Mouse (Mus musculus): ENCODE measurements around the gene Megf6. TPM values are rescaled to one million over a fixed set of nuclear protein-coding genes. Genes with fewer than 3 reads are reported as not detected.

The Megf6 gene
- polyA plus RNA-seq, 1 experiment from 2014 or later, result 25.2 TPM

GRCm38 (mm10) chr4:154273000-154273399 lies 102.5 kb downstream of the Megf6 start:
- Histone ChIP-seq H3K9me3 (replicated peaks; ENCODE audit: control insufficient read depth, low read length) (no peaks in the 10 kb centered on the region), H3K27ac (ENCODE audit: low read length) (no peak overlapping the region), H3K4me2 (ENCODE audit: low read depth, low read length) (no peak overlapping the region), H3K4me1 (ENCODE audit: control insufficient read depth, insufficient read depth, low read length) (peaks cover 12% of the 10 kb centered on the region; the same call in 1 of the 2 replicates), H3K9ac (ENCODE audit: low read length) (no peak overlapping the region), H3K27me3 (ENCODE audit: control insufficient read depth, insufficient read depth, low read length) (no peaks in the 10 kb centered on the region), H3K36me3 (ENCODE audit: control insufficient read depth, insufficient read depth, low read length) (no peaks in the 10 kb centered on the region), H3K4me3 (replicated peaks; ENCODE audit: low read length) (no peak overlapping the region)
- no peak for ATAC-seq (ENCODE audit: insufficient read depth, low FRiP score)
- WGBS, result 47% methylated on average over 3 of the region's 3 CpGs

DNA sequence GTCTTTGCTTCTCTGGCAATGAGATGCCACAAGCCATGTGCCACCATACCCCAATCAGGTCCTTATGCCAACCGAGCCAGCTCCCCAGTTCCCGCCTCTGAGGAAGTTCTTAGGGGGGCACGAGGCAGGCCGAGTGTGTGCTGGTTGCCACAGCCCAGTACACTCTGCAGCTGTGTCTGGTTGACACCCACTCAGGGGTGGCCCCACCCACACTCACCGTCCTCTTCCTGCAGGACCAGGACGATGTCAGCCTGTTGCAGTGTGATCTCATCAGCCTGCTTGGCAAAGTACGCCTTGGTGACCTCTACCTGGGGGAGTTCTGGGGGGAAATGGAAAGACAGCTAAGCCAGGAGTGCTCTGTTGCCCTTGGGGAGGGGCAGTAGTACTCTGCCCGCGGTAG lies 109.0 kb downstream of the Megf6 start:
- no peak overlapping the region for H3K9ac ChIP-seq (ENCODE audit: low read length)
- WGBS, result 61% methylated on average over 9 of the region's 9 CpGs
- no peaks in the 10 kb centered on the region for H3K4me1 ChIP-seq (ENCODE audit: control insufficient read depth, insufficient read depth, low read length)
- no peak for ATAC-seq (ENCODE audit: insufficient read depth, low FRiP score)
- H3K4me2 ChIP-seq (ENCODE audit: low read depth, low read length), result no peak overlapping the region
- no peaks in the 10 kb centered on the region for H3K9me3 ChIP-seq (replicated peaks; ENCODE audit: control insufficient read depth, low read length)
- no peaks in the 10 kb centered on the region for H3K36me3 ChIP-seq (ENCODE audit: control insufficient read depth, insufficient read depth, low read length)
- no peak overlapping the region for H3K4me3 ChIP-seq (replicated peaks; ENCODE audit: low read length)
- H3K27me3 ChIP-seq (ENCODE audit: control insufficient read depth, insufficient read depth, low read length), result no peaks in the 10 kb centered on the region
- H3K27ac ChIP-seq (ENCODE audit: low read length), result no peak overlapping the region

GRCm38 (mm10) chr4:154283671-154284070 lies 113.1 kb downstream of the Megf6 start:
- H3K4me3 ChIP-seq (replicated peaks; ENCODE audit: low read length), result no peak overlapping the region
- no peak overlapping the region for H3K27ac ChIP-seq (ENCODE audit: low read length)
- H3K4me1 ChIP-seq (ENCODE audit: control insufficient read depth, insufficient read depth, low read length), result no peaks in the 10 kb centered on the region
- no peak overlapping the region for H3K4me2 ChIP-seq (ENCODE audit: low read depth, low read length)
- H3K9me3 ChIP-seq (replicated peaks; ENCODE audit: control insufficient read depth, low read length), result no peaks in the 10 kb centered on the region
- H3K9ac ChIP-seq (ENCODE audit: low read length), result no peak overlapping the region
- no peaks in the 10 kb centered on the region for H3K36me3 ChIP-seq (ENCODE audit: control insufficient read depth, insufficient read depth, low read length)
- no peak for ATAC-seq (ENCODE audit: insufficient read depth, low FRiP score)
- 70% methylated on average over 7 of the region's 7 CpGs for WGBS
- no peaks in the 10 kb centered on the region for H3K27me3 ChIP-seq (ENCODE audit: control insufficient read depth, insufficient read depth, low read length)

- H3K9me3 ChIP-seq (replicated peaks; ENCODE audit: control insufficient read depth, low read length), result no peaks in the 10 kb centered on the region
- peak overlapping the region; percentile 24 for H3K4me2 ChIP-seq (ENCODE audit: low read depth, low read length)
- no peaks in the 10 kb centered on the region for H3K36me3 ChIP-seq (ENCODE audit: control insufficient read depth, insufficient read depth, low read length)
- ATAC-seq (ENCODE audit: insufficient read depth, low FRiP score), result peak; percentile 61
- peaks cover 28% of the 10 kb centered on the region for H3K4me1 ChIP-seq (ENCODE audit: control insufficient read depth, insufficient read depth, low read length)
- 31% methylated on average over 4 of the region's 4 CpGs for WGBS
- H3K27me3 ChIP-seq (ENCODE audit: control insufficient read depth, insufficient read depth, low read length), result no peaks in the 10 kb centered on the region
- peak overlapping the region; percentile 52 for H3K9ac ChIP-seq (ENCODE audit: low read length)
- peak overlapping the region; percentile 90 for H3K27ac ChIP-seq (ENCODE audit: low read length)
- no peak overlapping the region for H3K4me3 ChIP-seq (replicated peaks; ENCODE audit: low read length)
Observed at GRCm38 (mm10) chr4:154293735-154294201, 123.2 kb downstream of the Megf6 start.

GRCm38 (mm10) chr4:154294262-154294731 lies 123.8 kb downstream of the Megf6 start:
- peak; percentile 89 for ATAC-seq (ENCODE audit: insufficient read depth, low FRiP score)
- Histone ChIP-seq H3K9ac (ENCODE audit: low read length) (peak overlapping the region; percentile 58), H3K27me3 (ENCODE audit: control insufficient read depth, insufficient read depth, low read length) (peaks cover under 1% of the 10 kb centered on the region; the same call in 1 of the 2 replicates), H3K4me2 (ENCODE audit: low read depth, low read length) (peak overlapping the region; percentile 27; the same call in 1 of the 2 replicates), H3K27ac (ENCODE audit: low read length) (peak overlapping the region; percentile 90), H3K4me1 (ENCODE audit: control insufficient read depth, insufficient read depth, low read length) (peaks cover 28% of the 10 kb centered on the region), H3K9me3 (replicated peaks; ENCODE audit: control insufficient read depth, low read length) (no peaks in the 10 kb centered on the region), H3K36me3 (ENCODE audit: control insufficient read depth, insufficient read depth, low read length) (no peaks in the 10 kb centered on the region), H3K4me3 (replicated peaks; ENCODE audit: low read length) (no peak overlapping the region)
- 30% methylated on average over 8 of the region's 8 CpGs for WGBS

DNA sequence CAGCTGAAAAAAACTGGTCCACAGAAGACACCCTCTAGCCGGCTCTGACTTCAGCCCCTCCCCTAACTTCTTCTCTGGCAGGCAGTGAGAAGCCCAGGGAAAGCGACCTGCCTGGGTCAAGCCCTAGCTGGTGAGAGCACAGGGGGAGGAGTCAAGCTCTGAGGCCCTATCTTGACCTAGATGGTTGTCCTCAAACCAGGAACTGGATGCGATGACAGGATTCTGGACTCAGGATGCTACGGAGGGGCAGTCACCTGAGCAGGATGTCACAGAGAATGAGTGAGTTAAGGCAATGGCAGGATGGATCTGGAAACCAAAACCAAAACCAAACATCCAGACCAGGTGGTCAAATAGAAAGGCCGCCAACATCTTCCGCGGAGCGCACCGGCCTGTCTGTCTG lies 127.2 kb downstream of the Megf6 start:
- H3K27me3 ChIP-seq (ENCODE audit: control insufficient read depth, insufficient read depth, low read length), result peaks cover 10% of the 10 kb centered on the region; the same call in 1 of the 2 replicates
- 26% methylated on average over 9 of the region's 9 CpGs for WGBS
- H3K27ac ChIP-seq (ENCODE audit: low read length), result peak overlapping the region; percentile 87
- no peaks in the 10 kb centered on the region for H3K9me3 ChIP-seq (replicated peaks; ENCODE audit: control insufficient read depth, low read length)
- H3K36me3 ChIP-seq (ENCODE audit: control insufficient read depth, insufficient read depth, low read length), result no peaks in the 10 kb centered on the region
- peaks cover 33% of the 10 kb centered on the region for H3K4me1 ChIP-seq (ENCODE audit: control insufficient read depth, insufficient read depth, low read length)
- H3K4me3 ChIP-seq (replicated peaks; ENCODE audit: low read length), result peak overlapping the region; percentile 57
- peak overlapping the region; percentile 82 for H3K4me2 ChIP-seq (ENCODE audit: low read depth, low read length)
- ATAC-seq (ENCODE audit: insufficient read depth, low FRiP score), result peak; percentile 19; the same call in 1 of the 2 replicates
- H3K9ac ChIP-seq (ENCODE audit: low read length), result peak overlapping the region; percentile 34; the same call in 1 of the 2 replicates

DNA sequence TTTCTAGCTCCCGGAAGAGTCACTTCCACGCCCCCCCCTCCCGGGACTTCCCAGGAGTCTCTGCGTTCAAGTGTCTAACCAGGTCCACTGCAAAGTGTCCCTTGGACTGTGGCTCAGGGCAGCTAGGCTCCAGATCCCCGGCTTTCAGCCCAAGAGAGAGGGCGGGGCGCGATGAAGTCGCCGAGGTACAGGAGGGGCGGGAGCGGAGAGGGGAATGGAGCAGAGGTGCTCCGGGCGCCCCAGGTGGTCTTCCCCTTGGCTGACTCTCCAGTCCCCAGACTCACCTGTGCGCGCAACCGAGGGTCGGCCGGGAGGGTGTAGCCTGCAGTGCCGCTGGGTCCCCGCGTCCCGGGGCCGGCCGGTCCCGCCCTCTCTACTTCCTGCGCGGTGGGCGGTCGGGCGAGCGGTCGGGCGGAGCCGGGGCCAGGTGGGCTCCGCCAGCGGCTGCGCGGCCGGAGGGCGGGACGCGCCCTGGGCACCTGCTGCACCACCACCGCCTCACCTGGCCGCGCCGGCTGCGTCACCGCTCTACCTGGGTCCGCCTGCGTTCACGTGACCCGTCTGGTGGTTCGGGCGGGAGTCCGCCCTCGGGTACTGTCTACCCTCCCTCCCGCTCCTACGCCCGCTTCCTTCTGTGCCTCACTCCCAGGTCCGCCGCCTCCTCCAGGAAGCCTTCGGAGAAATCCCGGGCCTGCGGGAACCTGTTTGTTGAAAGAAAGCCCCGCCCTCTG lies 129.2 kb downstream of the Megf6 start:
- ATAC-seq (ENCODE audit: insufficient read depth, low FRiP score), result peak; percentile 91
- peak overlapping the region; percentile 76 for H3K9ac ChIP-seq (ENCODE audit: low read length)
- peak overlapping the region; percentile 82 for H3K4me2 ChIP-seq (ENCODE audit: low read depth, low read length)
- H3K9me3 ChIP-seq (replicated peaks; ENCODE audit: control insufficient read depth, low read length), result no peaks in the 10 kb centered on the region
- H3K4me1 ChIP-seq (ENCODE audit: control insufficient read depth, insufficient read depth, low read length), result peaks cover 16% of the 10 kb centered on the region
- under 1% methylated on average over 50 of the region's 66 CpGs for WGBS
- peak overlapping the region; percentile 57 for H3K4me3 ChIP-seq (replicated peaks; ENCODE audit: low read length)
- H3K27me3 ChIP-seq (ENCODE audit: control insufficient read depth, insufficient read depth, low read length), result peaks cover 10% of the 10 kb centered on the region; the same call in 1 of the 2 replicates
- no peaks in the 10 kb centered on the region for H3K36me3 ChIP-seq (ENCODE audit: control insufficient read depth, insufficient read depth, low read length)
- H3K27ac ChIP-seq (ENCODE audit: low read length), result peak overlapping the region; percentile 87

DNA sequence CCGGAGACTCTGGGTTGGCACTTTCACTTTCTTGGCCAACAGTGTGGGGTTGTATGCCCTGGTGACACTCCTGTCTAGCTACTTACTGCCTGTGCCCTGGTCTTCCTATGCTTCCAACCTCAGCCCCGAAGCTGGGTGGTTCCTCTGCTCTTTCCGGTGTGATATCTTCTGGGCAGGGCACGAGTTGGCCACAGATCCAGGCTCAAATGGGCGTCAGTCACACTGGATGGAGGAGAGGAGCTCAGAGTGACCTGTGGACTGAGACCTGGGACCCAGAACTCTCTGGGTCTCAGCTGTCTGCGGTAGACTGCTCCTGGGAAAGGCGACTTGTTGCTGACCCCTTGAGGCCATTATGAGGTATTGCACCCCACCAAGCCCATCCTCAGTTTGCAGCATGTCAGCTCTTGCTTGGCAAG lies 130.9 kb downstream of the Megf6 start, which contains the start of gene Arhgef16:
Gene Arhgef16, minus strand, starts transcription at position 211 of the 416 bp plus-strand sequence.
- Histone ChIP-seq H3K36me3 (ENCODE audit: control insufficient read depth, insufficient read depth, low read length) (no peaks in the 10 kb centered on the region), H3K27ac (ENCODE audit: low read length) (0 out of 2 replicates have a peak within 1 kb of the TSS, but pooled peaks have one; percentile 18), H3K4me3 (replicated peaks; ENCODE audit: low read length) (no peak within 1 kb of the TSS), H3K4me2 (ENCODE audit: low read depth, low read length) (no peak within 1 kb of the TSS; the same call in 1 of the 2 replicates), H3K9ac (ENCODE audit: low read length) (no peak within 1 kb of the TSS), H3K27me3 (ENCODE audit: control insufficient read depth, insufficient read depth, low read length) (peaks cover 10% of the 10 kb centered on the region; the same call in 1 of the 2 replicates), H3K4me1 (ENCODE audit: control insufficient read depth, insufficient read depth, low read length) (peaks cover 13% of the 10 kb centered on the region; the same call in 1 of the 2 replicates), H3K9me3 (replicated peaks; ENCODE audit: control insufficient read depth, low read length) (no peaks in the 10 kb centered on the region)
- WGBS, result 21% methylated on average over 7 of the region's 7 CpGs
- ATAC-seq (ENCODE audit: insufficient read depth, low FRiP score), result no peak

- H3K4me2 ChIP-seq (ENCODE audit: low read depth, low read length), result no peak overlapping the region
- H3K4me1 ChIP-seq (ENCODE audit: control insufficient read depth, insufficient read depth, low read length), result 0 out of 2 replicates have a peak, but pooled peaks cover 4% of the 10 kb centered on the region
- no peaks in the 10 kb centered on the region for H3K27me3 ChIP-seq (ENCODE audit: control insufficient read depth, insufficient read depth, low read length)
- 79% methylated on average over 2 of the region's 2 CpGs for WGBS
- ATAC-seq (ENCODE audit: insufficient read depth, low FRiP score), result no peak
- H3K4me3 ChIP-seq (replicated peaks; ENCODE audit: low read length), result no peak overlapping the region
- H3K27ac ChIP-seq (ENCODE audit: low read length), result no peak overlapping the region
- H3K36me3 ChIP-seq (ENCODE audit: control insufficient read depth, insufficient read depth, low read length), result no peaks in the 10 kb centered on the region
- H3K9ac ChIP-seq (ENCODE audit: low read length), result no peak overlapping the region
- no peaks in the 10 kb centered on the region for H3K9me3 ChIP-seq (replicated peaks; ENCODE audit: control insufficient read depth, low read length)
Observed at GRCm38 (mm10) chr4:154309131-154309530, 138.6 kb downstream of the Megf6 start.

All from stomach, embryonic 16.5 days (tissue).